Mouse (Mus musculus): ENCODE data around the gene Ric3.
"Not testable (repeated sequence)": the region's sequence is repeated elsewhere in the genome, so short reads cannot be mapped to it uniquely, and the experiment has no call there.

Ric3 gene

GRCm38 (mm10) chr7:109083113-109083812 is at the start of gene Ric3:
Ric3 (minus strand) TSS chr7:109083331.
- DNase-seq (ENCODE audit: low spot score in 2 of 2), result no peak

GRCm38 (mm10) chr7:109131565-109131964 is 48.4 kb upstream of the Ric3 start:
- no peak for DNase-seq (ENCODE audit: low spot score in 2 of 2)

GRCm38 (mm10) chr7:109129946-109130686 is 47.0 kb upstream of the Ric3 start:
- no peak for DNase-seq (ENCODE audit: low spot score in 2 of 2)

GRCm38 (mm10) chr7:109129442-109129841 is 46.3 kb upstream of the Ric3 start:
- no peak for DNase-seq (ENCODE audit: low spot score in 2 of 2)

- no peak for DNase-seq (ENCODE audit: low spot score in 2 of 2)
These were observed 32.8 kb upstream of the Ric3 start for GRCm38 (mm10) chr7:109115929-109116328.

GRCm38 (mm10) chr7:109115488-109115887 is 32.4 kb upstream of the Ric3 start:
- not testable (repeated sequence) for DNase-seq (ENCODE audit: low spot score in 2 of 2)

- no peak for DNase-seq (ENCODE audit: low spot score in 2 of 2)
These were observed 31.8 kb upstream of the Ric3 start for GRCm38 (mm10) chr7:109114950-109115349.

- no peak for DNase-seq (ENCODE audit: low spot score in 2 of 2)
These were observed 27.9 kb upstream of the Ric3 start for GRCm38 (mm10) chr7:109111000-109111399.

GRCm38 (mm10) chr7:109104894-109105293 is 21.8 kb upstream of the Ric3 start:
- DNase-seq (ENCODE audit: low spot score in 2 of 2), result no peak

- DNase-seq (ENCODE audit: low spot score in 2 of 2), result no peak
These were observed 18.0 kb upstream of the Ric3 start for GRCm38 (mm10) chr7:109101167-109101566.

- DNase-seq (ENCODE audit: low spot score in 2 of 2), result no peak
These were observed 15.3 kb upstream of the Ric3 start for GRCm38 (mm10) chr7:109098145-109099018.

- no peak for DNase-seq (ENCODE audit: low spot score in 2 of 2)
These were observed 14.1 kb upstream of the Ric3 start for GRCm38 (mm10) chr7:109097203-109097602.

- no peak for DNase-seq (ENCODE audit: low spot score in 2 of 2)
These were observed 13.5 kb upstream of the Ric3 start for GRCm38 (mm10) chr7:109096618-109097017.

- no peak for DNase-seq (ENCODE audit: low spot score in 2 of 2)
These were observed 11.2 kb upstream of the Ric3 start for GRCm38 (mm10) chr7:109094294-109094693.

- not testable (repeated sequence) for DNase-seq (ENCODE audit: low spot score in 2 of 2)
These were observed 8.2 kb upstream of the Ric3 start for GRCm38 (mm10) chr7:109091316-109091715.

GRCm38 (mm10) chr7:109086946-109087345 is 3.8 kb upstream of the Ric3 start:
- no peak for DNase-seq (ENCODE audit: low spot score in 2 of 2)

GRCm38 (mm10) chr7:109083813-109084184 is 668 bp upstream of the Ric3 start:
- no peak for DNase-seq (ENCODE audit: low spot score in 2 of 2)

- DNase-seq (ENCODE audit: low spot score in 2 of 2), result no peak
These were observed 640 bp downstream of the Ric3 start for GRCm38 (mm10) chr7:109082269-109083112.

- no peak for DNase-seq (ENCODE audit: low spot score in 2 of 2)
These were observed 10.8 kb downstream of the Ric3 start for GRCm38 (mm10) chr7:109072326-109072725.

- no peak for DNase-seq (ENCODE audit: low spot score in 2 of 2)
These were observed 13.5 kb downstream of the Ric3 start for GRCm38 (mm10) chr7:109069641-109070040.

GRCm38 (mm10) chr7:109059536-109059935 is 23.6 kb downstream of the Ric3 start:
- no peak for DNase-seq (ENCODE audit: low spot score in 2 of 2)
